ENCODE assay signal across 13 mouse cellular contexts in the genomic region with DNA sequence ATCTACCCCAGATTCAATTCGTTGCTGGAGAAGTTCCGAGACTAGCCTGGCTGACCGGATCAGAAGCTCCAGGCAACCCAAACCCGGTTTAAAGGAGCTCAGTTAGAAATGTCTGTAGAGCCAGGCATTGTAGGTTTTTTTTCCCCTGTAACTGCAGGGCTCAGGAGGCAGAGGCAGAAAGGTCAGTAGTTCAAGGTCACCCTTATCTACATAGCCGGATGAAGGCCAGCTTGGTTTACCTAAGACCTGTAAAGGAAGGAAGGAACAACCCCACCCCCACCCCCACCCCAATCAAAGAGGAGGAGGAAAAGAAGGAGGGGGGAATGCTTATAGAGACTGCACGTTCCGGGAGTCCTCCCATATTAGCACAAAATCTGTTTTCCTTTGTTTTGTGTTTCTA. TPM values are rescaled to one million over a fixed set of nuclear protein-coding genes. Genes with fewer than 3 reads are reported as not detected.
DNase-seq lines count a peak whose midpoint lies in the region; ATAC-seq and TF ChIP-seq lines count a peak whose summit lies in the region.
"Had no signal": no experiment of that assay in that cellular context is flagged by ENCODE, and none has a peak within 500 bp of the region (broad histone marks: within the 10 kb centered on the region; RNA-seq: fewer than 3 reads in every experiment).

No protein-coding gene starts in this region.

- H3K27me3 ChIP-seq in forebrain, embryonic 10.5 days (ENCODE audit: poor library complexity, severe bottlenecking), result peaks cover 70% of the 10 kb centered on the region
- peaks cover 66% of the 10 kb centered on the region for H3K27me3 ChIP-seq in forebrain, embryonic 12.5 days
- H3K27me3 ChIP-seq in hindbrain, embryonic 13.5 days, result peaks cover 78% of the 10 kb centered on the region
- peaks cover 61% of the 10 kb centered on the region for H3K27me3 ChIP-seq in hindbrain, embryonic 12.5 days
- H3K27me3 ChIP-seq in liver, embryonic 13.5 days, result peaks cover 89% of the 10 kb centered on the region

- no peak for ATAC-seq in forebrain, embryonic 12.5 days (ENCODE audit: low FRiP score)
- no peak for ATAC-seq in hindbrain, embryonic 13.5 days (ENCODE audit: low FRiP score)
- ATAC-seq in hindbrain, embryonic 12.5 days (ENCODE audit: low FRiP score), result no peak
- no peak for ATAC-seq in liver, embryonic 13.5 days (ENCODE audit: low read depth)

- H3K36me3 ChIP-seq in forebrain, embryonic 10.5 days (replicated peaks), result no peaks in the 10 kb centered on the region
- no peaks in the 10 kb centered on the region for H3K36me3 ChIP-seq in forebrain, embryonic 12.5 days (replicated peaks)
- no peaks in the 10 kb centered on the region for H3K36me3 ChIP-seq in hindbrain, embryonic 13.5 days
- no peaks in the 10 kb centered on the region for H3K36me3 ChIP-seq in hindbrain, embryonic 12.5 days
- H3K36me3 ChIP-seq in liver, embryonic 13.5 days, result no peaks in the 10 kb centered on the region

- TF ChIP-seq CTCF in layer of hippocampus, adult 2 months (conservative IDR thresholded peaks at IDR 0.05), result no peak

- DNase-seq in forebrain, embryonic 10.5 days (ENCODE audit: extremely low spot score, low spot score), result no peak
- peak; percentile 81 for DNase-seq in ES-CJ7 (ENCODE audit: low read depth, low spot score)
- no peak for DNase-seq in liver, embryonic 13.5 days
- no peak for DNase-seq in layer of hippocampus, adult 2 months (ENCODE audit: low spot score in 2 of 2)
- no peak for DNase-seq in adipocyte (ENCODE audit: low spot score)
- DNase-seq: heart, adult 11 months; kidney, postnatal 14 days; layer of hippocampus, postnatal 36 days; thymus, postnatal 4 days had no signal

- H3K4me3 ChIP-seq in forebrain, embryonic 10.5 days, result peak overlapping the region; percentile 55; the same call in 1 of the 2 replicates
- H3K4me3 ChIP-seq in forebrain, embryonic 12.5 days (replicated peaks), result no peak overlapping the region
- peak overlapping the region; percentile 48 for H3K4me3 ChIP-seq in hindbrain, embryonic 13.5 days
- no peak overlapping the region for H3K4me3 ChIP-seq in hindbrain, embryonic 12.5 days
- H3K4me3 ChIP-seq in liver, embryonic 13.5 days (replicated peaks), result peak overlapping the region; percentile 53
- H3K4me3 ChIP-seq in layer of hippocampus, adult 2 months, result no peak overlapping the region

- H3K9me3 ChIP-seq in forebrain, embryonic 10.5 days, result no peaks in the 10 kb centered on the region
- no peaks in the 10 kb centered on the region for H3K9me3 ChIP-seq in forebrain, embryonic 12.5 days
- no peaks in the 10 kb centered on the region for H3K9me3 ChIP-seq in hindbrain, embryonic 13.5 days
- H3K9me3 ChIP-seq in hindbrain, embryonic 12.5 days (replicated peaks), result no peaks in the 10 kb centered on the region
- H3K9me3 ChIP-seq in liver, embryonic 13.5 days (replicated peaks), result no peaks in the 10 kb centered on the region

- H3K4me2 ChIP-seq in forebrain, embryonic 12.5 days, result no peak overlapping the region
- H3K4me2 ChIP-seq in hindbrain, embryonic 13.5 days, result peak overlapping the region; percentile 84; the same call in 1 of the 2 replicates
- no peak overlapping the region for H3K4me2 ChIP-seq in hindbrain, embryonic 12.5 days (replicated peaks)
- peak overlapping the region; percentile 68 for H3K4me2 ChIP-seq in liver, embryonic 13.5 days

- peaks cover 14% of the 10 kb centered on the region for H3K4me1 ChIP-seq in forebrain, embryonic 10.5 days
- peaks cover 8% of the 10 kb centered on the region for H3K4me1 ChIP-seq in forebrain, embryonic 12.5 days
- H3K4me1 ChIP-seq in hindbrain, embryonic 13.5 days (replicated peaks), result peaks cover 12% of the 10 kb centered on the region
- peaks cover 9% of the 10 kb centered on the region for H3K4me1 ChIP-seq in hindbrain, embryonic 12.5 days
- H3K4me1 ChIP-seq in liver, embryonic 13.5 days (replicated peaks), result peaks cover 13% of the 10 kb centered on the region

- H3K27ac ChIP-seq in forebrain, embryonic 10.5 days, result no peak overlapping the region
- no peak overlapping the region for H3K27ac ChIP-seq in forebrain, embryonic 12.5 days
- H3K27ac ChIP-seq in hindbrain, embryonic 13.5 days, result no peak overlapping the region
- no peak overlapping the region for H3K27ac ChIP-seq in hindbrain, embryonic 12.5 days
- no peak overlapping the region for H3K27ac ChIP-seq in liver, embryonic 13.5 days
- H3K27ac ChIP-seq in layer of hippocampus, adult 2 months, result no peak overlapping the region

- WGBS in forebrain, embryonic 10.5 days, result 23% methylated on average over 7 of the region's 7 CpGs
- WGBS in forebrain, embryonic 12.5 days, result 22% methylated on average over 7 of the region's 7 CpGs
- WGBS in hindbrain, embryonic 13.5 days, result 21% methylated on average over 7 of the region's 7 CpGs
- WGBS in hindbrain, embryonic 12.5 days, result 19% methylated on average over 7 of the region's 7 CpGs
- WGBS in liver, embryonic 13.5 days (ENCODE audit: insufficient replicate concordance), result 13% methylated on average over 7 of the region's 7 CpGs

- no peak overlapping the region for H3K9ac ChIP-seq in forebrain, embryonic 12.5 days
- H3K9ac ChIP-seq in hindbrain, embryonic 13.5 days, result no peak overlapping the region
- H3K9ac ChIP-seq in hindbrain, embryonic 12.5 days, result no peak overlapping the region
- no peak overlapping the region for H3K9ac ChIP-seq in liver, embryonic 13.5 days

RNA-seq across cellular contexts. Expression of gene Rap1gap2, which starts 0.7 kb away (rescaled TPM):
- 0.66 and 0.75 TPM in 2 replicates for polyA plus RNA-seq in forebrain, embryonic 10.5 days (2016; fragmentation: Nextera tagmentation; extraction: Ambion mirVana)
- 4.1 and 4.4 TPM in 2 replicates for polyA plus RNA-seq in forebrain, embryonic 12.5 days (2016; fragmentation: Nextera tagmentation; extraction: Ambion mirVana)
- polyA plus RNA-seq in hindbrain, embryonic 13.5 days (2015; fragmentation: Nextera tagmentation; extraction: Ambion mirVana), result 10.4 and 10.6 TPM in 2 replicates
- 7.8 and 8.1 TPM in 2 replicates for polyA plus RNA-seq in hindbrain, embryonic 12.5 days (2016; fragmentation: Nextera tagmentation; extraction: Ambion mirVana)
- 0.77 and 0.82 TPM in 2 replicates for polyA plus RNA-seq in liver, embryonic 13.5 days (2015; fragmentation: Nextera tagmentation; extraction: Ambion mirVana)
- 100 to 1,000 TPM; 129 to 135 TPM for total RNA-seq in layer of hippocampus, adult 2 months (2021)

RNA-seq across cellular contexts. Expression of gene Ccdc92b, which starts 8.0 kb away (rescaled TPM):
- polyA plus RNA-seq in forebrain, embryonic 10.5 days (2016; fragmentation: Nextera tagmentation; extraction: Ambion mirVana), result 0.41 and 0.72 TPM in 2 replicates
- polyA plus RNA-seq in forebrain, embryonic 12.5 days (2016; fragmentation: Nextera tagmentation; extraction: Ambion mirVana), result 1.6 and 1.9 TPM in 2 replicates
- polyA plus RNA-seq in hindbrain, embryonic 13.5 days (2015; fragmentation: Nextera tagmentation; extraction: Ambion mirVana), result 2.0 and 2.1 TPM in 2 replicates
- 2.8 and 3.2 TPM in 2 replicates for polyA plus RNA-seq in hindbrain, embryonic 12.5 days (2016; fragmentation: Nextera tagmentation; extraction: Ambion mirVana)
- 7.6 and 8.3 TPM in 2 replicates for polyA plus RNA-seq in liver, embryonic 13.5 days (2015; fragmentation: Nextera tagmentation; extraction: Ambion mirVana)
- total RNA-seq in layer of hippocampus, adult 2 months (2021), result 10 to 100 TPM; 21.5 to 23.9 TPM
- total RNA-seq: neutrophil, adult 5-6 weeks had no signal

RNA-seq across cellular contexts. Expression of gene Cluh, which starts 37.9 kb away (rescaled TPM):
- 29.0 and 31.2 TPM in 2 replicates for polyA plus RNA-seq in forebrain, embryonic 10.5 days (2016; fragmentation: Nextera tagmentation; extraction: Ambion mirVana)
- polyA plus RNA-seq in forebrain, embryonic 12.5 days (2016; fragmentation: Nextera tagmentation; extraction: Ambion mirVana), result 18.0 and 18.5 TPM in 2 replicates
- polyA plus RNA-seq in hindbrain, embryonic 13.5 days (2015; fragmentation: Nextera tagmentation; extraction: Ambion mirVana), result 14.3 and 16.8 TPM in 2 replicates
- polyA plus RNA-seq in hindbrain, embryonic 12.5 days (2016; fragmentation: Nextera tagmentation; extraction: Ambion mirVana), result 21.3 and 22.1 TPM in 2 replicates
- polyA plus RNA-seq in liver, embryonic 13.5 days (2015; fragmentation: Nextera tagmentation; extraction: Ambion mirVana), result 24.6 and 32.2 TPM in 2 replicates
- 10 to 100 TPM; 71.2 to 74.0 TPM for total RNA-seq in layer of hippocampus, adult 2 months (2021)

Comparison
In these comparisons a context has a peak if more than half of its experiments do, and no peak if none do; other contexts are left out.
1. H3K4me3 ChIP-seq: peak in forebrain, embryonic 10.5 days (single experiment), hindbrain, embryonic 13.5 days (single experiment) and liver, embryonic 13.5 days (single experiment); none in forebrain, embryonic 12.5 days (single experiment), hindbrain, embryonic 12.5 days (single experiment) and layer of hippocampus, adult 2 months (single experiment).
2. H3K4me2 ChIP-seq: peak in hindbrain, embryonic 13.5 days (single experiment) and liver, embryonic 13.5 days (single experiment); none in forebrain, embryonic 12.5 days (single experiment) and hindbrain, embryonic 12.5 days (single experiment).